Mouse (Mus musculus): ENCODE measurements around the gene Cdc5l. TPM values are rescaled to one million over a fixed set of nuclear protein-coding genes. Genes with fewer than 3 reads are reported as not detected.
"Not testable (repeated sequence)": the region's sequence is repeated elsewhere in the genome, so short reads cannot be mapped to it uniquely, and the experiment has no call there.

Gene Cdc5l
- polyA plus RNA-seq, 1 experiment from 2014 or later, result 48.2 TPM

DNA sequence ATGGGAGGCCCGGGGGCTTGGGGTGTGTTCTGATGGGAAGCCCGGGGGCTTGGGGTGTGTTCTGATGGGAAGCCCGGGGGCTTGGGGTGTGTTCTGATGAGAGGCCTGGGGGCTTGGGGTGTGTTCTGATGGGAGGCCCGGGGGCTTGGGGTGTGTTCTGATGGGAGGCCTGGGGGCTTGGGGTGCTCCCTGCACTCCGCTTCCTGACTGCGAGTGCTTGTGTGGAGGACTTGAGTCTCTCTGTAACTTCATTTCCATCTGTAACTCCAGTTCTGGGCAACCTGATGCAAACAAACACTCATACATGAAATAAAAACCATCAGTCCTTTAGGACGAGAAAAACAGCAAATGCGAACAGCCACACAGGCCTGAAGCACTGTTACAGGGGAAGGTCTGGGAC is 25.5 kb upstream of the Cdc5l start:
- Histone ChIP-seq H3K4me3 (no peak overlapping the region), H3K9ac (no peak overlapping the region), H3K27me3 (replicated peaks) (no peaks in the 10 kb centered on the region), H3K36me3 (no peaks in the 10 kb centered on the region), H3K4me1 (no peaks in the 10 kb centered on the region), H3K9me3 (no peaks in the 10 kb centered on the region), H3K27ac (replicated peaks) (no peak overlapping the region), H3K4me2 (no peak overlapping the region)
- no peak for ATAC-seq (ENCODE audit: extremely low read depth, insufficient number of reproducible peaks, low FRiP score, low TSS enrichment)
- WGBS, result 70% methylated on average over 7 of the region's 8 CpGs

DNA sequence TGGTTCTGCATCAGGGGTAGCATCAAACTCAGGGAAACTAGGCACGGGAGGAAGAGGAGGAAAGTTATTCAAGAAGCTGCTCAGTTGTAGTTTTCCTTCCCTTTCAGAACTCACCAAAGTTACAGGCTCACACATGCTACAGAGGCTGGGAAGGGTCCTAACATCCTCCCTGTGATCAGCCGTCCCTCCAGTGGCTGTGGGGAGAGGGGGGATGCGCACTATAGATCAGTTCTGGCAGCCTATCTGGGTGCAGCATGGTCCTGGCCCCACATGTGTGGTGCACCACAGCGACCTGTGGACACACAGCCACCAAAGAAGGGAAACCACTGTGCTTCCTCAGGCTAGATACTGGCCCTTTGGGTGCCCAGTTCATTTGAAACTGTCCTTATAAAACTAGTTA is 25.0 kb upstream of the Cdc5l start:
- no peak for ATAC-seq (ENCODE audit: extremely low read depth, insufficient number of reproducible peaks, low FRiP score, low TSS enrichment)
- 66% methylated on average over 4 of the region's 4 CpGs for WGBS
- Histone ChIP-seq H3K4me1 (no peaks in the 10 kb centered on the region), H3K4me2 (no peak overlapping the region), H3K9ac (no peak overlapping the region), H3K27ac (replicated peaks) (no peak overlapping the region), H3K4me3 (no peak overlapping the region), H3K9me3 (no peaks in the 10 kb centered on the region), H3K27me3 (replicated peaks) (no peaks in the 10 kb centered on the region), H3K36me3 (no peaks in the 10 kb centered on the region)

DNA sequence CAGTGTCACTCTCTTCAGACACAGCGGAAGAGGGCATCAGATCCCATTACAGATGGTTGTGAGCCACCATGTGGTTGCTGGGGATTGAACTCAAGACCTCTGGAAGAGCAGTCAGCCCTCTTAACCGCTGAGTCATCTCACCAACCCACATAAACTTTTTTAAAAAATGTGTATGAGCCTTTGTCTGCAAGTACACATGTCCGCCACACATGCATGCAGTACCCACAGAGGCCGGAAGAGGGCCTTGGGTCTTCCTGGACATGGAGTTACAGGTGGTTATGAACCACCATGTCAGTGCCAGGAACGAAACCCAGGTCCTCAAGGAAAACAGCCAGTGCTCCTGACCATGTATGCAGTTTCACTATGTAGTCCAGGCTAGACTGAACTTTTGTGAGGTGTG is 23.9 kb upstream of the Cdc5l start:
- H3K4me1 ChIP-seq, result no peaks in the 10 kb centered on the region
- H3K9ac ChIP-seq, result no peak overlapping the region
- no peaks in the 10 kb centered on the region for H3K36me3 ChIP-seq
- H3K4me3 ChIP-seq, result no peak overlapping the region
- H3K4me2 ChIP-seq, result no peak overlapping the region
- 86% methylated on average over 5 of the region's 5 CpGs for WGBS
- H3K27me3 ChIP-seq (replicated peaks), result no peaks in the 10 kb centered on the region
- H3K9me3 ChIP-seq, result no peaks in the 10 kb centered on the region
- ATAC-seq (ENCODE audit: extremely low read depth, insufficient number of reproducible peaks, low FRiP score, low TSS enrichment), result no peak
- H3K27ac ChIP-seq (replicated peaks), result no peak overlapping the region

DNA sequence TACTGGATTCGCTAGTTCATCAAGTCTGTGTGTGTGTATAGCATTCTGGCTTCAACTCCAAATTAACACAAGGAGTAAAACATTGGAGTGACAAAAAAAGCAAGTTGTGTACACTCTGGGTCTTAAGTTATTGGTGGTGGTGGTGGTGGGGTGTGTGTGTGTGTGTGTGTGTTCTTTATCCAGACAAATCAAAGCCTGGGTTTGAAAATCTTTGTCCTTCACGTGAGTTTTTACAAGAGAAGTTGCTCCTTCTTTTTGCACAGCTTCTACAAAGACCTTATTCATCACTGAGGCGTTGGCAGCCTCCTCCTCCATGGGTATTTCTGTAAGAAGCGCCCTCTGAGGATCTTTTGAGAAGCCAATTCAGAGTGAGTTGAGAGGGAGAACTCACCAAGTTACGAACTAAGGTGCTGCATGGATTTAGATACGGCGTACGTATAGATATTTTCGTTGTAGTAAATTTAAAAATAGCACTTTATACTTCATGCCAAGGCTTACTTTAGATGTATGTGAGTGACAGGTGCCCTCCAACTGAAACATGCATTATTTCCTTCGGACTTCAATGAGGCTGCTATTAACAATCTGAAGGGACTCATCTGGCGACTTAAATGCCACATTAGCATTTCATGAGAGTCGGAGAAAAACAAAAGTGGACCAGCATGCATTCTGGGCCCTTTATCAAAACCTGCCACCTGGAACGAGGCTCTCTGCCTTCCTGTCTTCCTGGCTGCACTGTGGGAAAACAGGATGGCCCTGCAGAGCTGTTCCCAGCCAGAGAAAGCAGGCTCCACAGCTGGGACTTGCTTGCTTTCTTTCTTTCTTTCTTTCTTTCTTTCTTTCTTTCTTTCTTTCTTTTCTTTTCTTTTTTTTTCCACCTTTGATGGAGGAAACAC is 23.0 kb upstream of the Cdc5l start:
- no peaks in the 10 kb centered on the region for H3K9me3 ChIP-seq
- no peaks in the 10 kb centered on the region for H3K27me3 ChIP-seq (replicated peaks)
- H3K4me1 ChIP-seq, result no peaks in the 10 kb centered on the region
- WGBS, result 53% methylated on average over 13 of the region's 13 CpGs
- H3K36me3 ChIP-seq, result no peaks in the 10 kb centered on the region
- no peak for ATAC-seq (ENCODE audit: extremely low read depth, insufficient number of reproducible peaks, low FRiP score, low TSS enrichment)
- no peak overlapping the region for H3K9ac ChIP-seq
- H3K27ac ChIP-seq (replicated peaks), result no peak overlapping the region
- no peak overlapping the region for H3K4me3 ChIP-seq
- no peak overlapping the region for H3K4me2 ChIP-seq

DNA sequence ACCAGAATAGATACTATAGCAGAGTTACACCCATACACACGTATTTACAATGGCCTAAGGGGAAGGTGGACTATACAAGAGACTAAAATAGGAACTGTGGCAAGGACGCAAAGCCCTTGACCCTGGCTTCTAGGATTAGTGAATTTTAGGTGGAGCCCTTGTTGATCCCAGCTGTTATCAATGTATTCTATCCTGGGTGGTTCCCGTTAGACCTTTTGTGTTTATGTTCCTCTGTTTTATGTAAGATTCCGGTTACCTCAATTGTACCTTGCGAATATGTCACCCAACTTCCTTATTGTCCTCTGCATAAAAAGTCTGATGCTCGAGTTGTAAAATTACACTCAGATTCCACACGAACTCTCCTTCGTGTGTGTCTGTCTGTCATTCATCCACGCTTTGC is 22.2 kb upstream of the Cdc5l start:
- H3K4me1 ChIP-seq; ATAC-seq (ENCODE audit: extremely low read depth, insufficient number of reproducible peaks, low FRiP score, low TSS enrichment); H3K27ac ChIP-seq (replicated peaks); H3K4me3 ChIP-seq; H3K27me3 ChIP-seq (replicated peaks); H3K9ac ChIP-seq; H3K36me3 ChIP-seq; H3K9me3 ChIP-seq; H3K4me2 ChIP-seq: not testable (repeated sequence)
- 86% methylated on average over 8 of the region's 9 CpGs for WGBS

DNA sequence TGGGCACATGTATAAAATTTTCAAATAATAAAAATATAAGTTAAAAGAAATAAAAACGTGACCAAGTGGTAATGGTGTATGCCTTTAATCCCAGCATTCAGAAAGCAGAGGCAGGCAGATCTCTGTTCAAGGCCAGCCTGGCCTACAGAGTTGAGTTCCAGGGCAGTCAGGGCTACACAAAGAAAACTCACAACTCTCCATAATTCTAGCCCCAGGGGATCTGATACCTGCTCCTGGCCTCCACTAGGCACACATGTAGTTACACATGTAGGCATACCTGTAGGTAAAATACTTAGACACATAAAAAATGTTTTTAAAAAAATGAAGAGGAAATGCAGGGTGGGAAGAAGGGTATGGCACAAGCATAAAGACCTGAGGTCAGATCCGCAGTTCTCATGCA is 21.3 kb upstream of the Cdc5l start:
- Histone ChIP-seq H3K4me2 (no peak overlapping the region), H3K27ac (replicated peaks) (no peak overlapping the region), H3K4me1 (no peaks in the 10 kb centered on the region), H3K4me3 (no peak overlapping the region), H3K9ac (no peak overlapping the region), H3K27me3 (replicated peaks) (no peaks in the 10 kb centered on the region), H3K36me3 (no peaks in the 10 kb centered on the region), H3K9me3 (no peaks in the 10 kb centered on the region)
- 75% methylated on average over 2 of the region's 2 CpGs for WGBS
- ATAC-seq (ENCODE audit: extremely low read depth, insufficient number of reproducible peaks, low FRiP score, low TSS enrichment), result no peak

DNA sequence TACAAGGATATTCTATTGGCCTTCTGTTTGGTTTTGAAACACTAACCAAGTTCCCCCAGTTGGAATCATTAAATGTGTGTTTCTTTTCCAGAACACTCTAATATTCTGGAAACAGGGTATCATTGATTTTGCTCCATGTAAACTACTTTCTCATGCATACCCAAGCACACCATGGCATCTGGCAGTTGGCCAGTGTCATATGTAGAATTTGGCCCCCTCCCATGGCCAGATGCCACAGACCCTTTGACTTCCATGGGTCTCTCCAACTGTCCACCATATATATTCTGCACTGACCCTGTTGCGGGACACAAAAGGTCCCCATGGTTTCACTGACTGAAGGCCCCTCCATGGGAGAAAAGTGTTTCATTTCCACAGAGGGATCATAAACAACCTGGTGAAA is 18.7 kb upstream of the Cdc5l start:
- H3K36me3 ChIP-seq, result peaks cover 2% of the 10 kb centered on the region; the same call in 1 of the 2 replicates
- H3K9ac ChIP-seq, result no peak overlapping the region
- H3K4me2 ChIP-seq, result no peak overlapping the region
- H3K27ac ChIP-seq (replicated peaks), result no peak overlapping the region
- H3K9me3 ChIP-seq, result no peaks in the 10 kb centered on the region
- no peaks in the 10 kb centered on the region for H3K27me3 ChIP-seq (replicated peaks)
- H3K4me3 ChIP-seq, result no peak overlapping the region
- H3K4me1 ChIP-seq, result peaks cover 4% of the 10 kb centered on the region
- no peak for ATAC-seq (ENCODE audit: extremely low read depth, insufficient number of reproducible peaks, low FRiP score, low TSS enrichment)
- WGBS, result 92% methylated on average over 1 of the region's 1 CpGs

DNA sequence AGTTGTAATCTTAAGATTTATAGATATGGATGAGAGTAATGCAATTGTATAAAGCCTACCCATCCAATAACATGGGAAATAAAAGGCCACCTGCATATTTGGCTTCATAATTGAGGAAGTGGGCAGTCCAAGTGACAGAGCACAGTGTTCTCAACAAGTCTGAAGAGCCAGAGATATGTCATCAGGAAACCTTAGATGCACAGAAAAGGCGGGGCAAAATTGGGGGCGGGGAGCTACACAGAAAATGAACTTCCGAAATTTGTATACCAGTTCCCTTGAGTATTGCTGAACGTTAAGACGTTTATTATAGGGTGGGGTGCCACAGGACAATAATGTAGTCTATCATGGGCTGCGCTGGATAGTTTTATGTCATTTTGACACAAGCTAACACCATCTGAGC is 16.6 kb upstream of the Cdc5l start:
- peaks cover 9% of the 10 kb centered on the region for H3K4me1 ChIP-seq
- no peak overlapping the region for H3K27ac ChIP-seq (replicated peaks)
- H3K27me3 ChIP-seq (replicated peaks), result no peaks in the 10 kb centered on the region
- no peak overlapping the region for H3K4me2 ChIP-seq
- no peak for ATAC-seq (ENCODE audit: extremely low read depth, insufficient number of reproducible peaks, low FRiP score, low TSS enrichment)
- H3K9me3 ChIP-seq, result no peaks in the 10 kb centered on the region
- peaks cover 5% of the 10 kb centered on the region; the same call in 1 of the 2 replicates for H3K36me3 ChIP-seq
- WGBS, result 92% methylated on average over 6 of the region's 6 CpGs
- no peak overlapping the region for H3K4me3 ChIP-seq
- H3K9ac ChIP-seq, result no peak overlapping the region

DNA sequence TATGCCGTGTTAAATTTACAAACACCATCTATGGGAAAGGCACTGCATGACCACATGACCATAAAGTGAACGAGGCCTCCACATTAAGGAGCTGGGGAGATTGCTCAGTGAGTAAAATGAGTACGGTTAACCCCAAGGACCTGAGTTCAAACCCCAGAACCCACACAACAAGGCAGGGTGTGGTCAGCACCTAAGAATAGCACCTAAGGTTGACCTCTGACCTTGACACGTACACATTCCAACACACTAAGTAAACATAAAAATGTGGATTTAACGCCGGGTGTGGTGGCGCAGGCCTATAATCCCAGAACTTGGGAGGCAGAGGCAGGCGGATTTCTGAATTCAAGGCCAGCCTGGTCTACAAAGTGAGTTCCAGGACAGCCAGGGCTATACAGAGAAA is 16.0 kb upstream of the Cdc5l start:
- Histone ChIP-seq H3K4me1 (peaks cover 9% of the 10 kb centered on the region), H3K4me2 (no peak overlapping the region), H3K9ac (no peak overlapping the region), H3K27me3 (replicated peaks) (no peaks in the 10 kb centered on the region), H3K27ac (replicated peaks) (no peak overlapping the region), H3K9me3 (no peaks in the 10 kb centered on the region), H3K36me3 (peaks cover 10% of the 10 kb centered on the region; the same call in 1 of the 2 replicates), H3K4me3 (no peak overlapping the region)
- no peak for ATAC-seq (ENCODE audit: extremely low read depth, insufficient number of reproducible peaks, low FRiP score, low TSS enrichment)
- WGBS, result 86% methylated on average over 8 of the region's 8 CpGs

DNA sequence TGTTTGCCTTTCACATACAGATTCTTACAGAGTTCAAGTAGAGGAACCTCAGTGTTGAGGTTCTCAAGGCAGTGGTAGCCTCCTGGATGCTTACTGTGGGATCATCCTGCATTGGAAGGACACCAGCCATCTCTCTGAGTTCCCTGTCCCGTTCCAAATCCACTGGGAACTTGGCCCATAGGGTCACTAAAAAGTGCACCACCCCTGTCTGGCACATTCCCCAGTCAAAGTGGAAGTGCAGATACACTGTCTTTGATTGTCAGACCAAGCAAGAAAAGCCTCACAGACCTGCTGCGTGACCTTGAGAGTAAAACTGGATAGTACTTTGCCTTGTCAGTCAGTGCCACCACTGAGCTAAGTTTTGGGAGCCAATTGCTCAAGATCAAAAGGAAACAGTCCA is 13.5 kb upstream of the Cdc5l start:
- Histone ChIP-seq H3K9ac (no peak overlapping the region), H3K27ac (replicated peaks) (no peak overlapping the region), H3K4me3 (no peak overlapping the region), H3K36me3 (peaks cover 22% of the 10 kb centered on the region; the same call in 1 of the 2 replicates), H3K4me2 (no peak overlapping the region), H3K9me3 (no peaks in the 10 kb centered on the region), H3K4me1 (peaks cover 14% of the 10 kb centered on the region), H3K27me3 (replicated peaks) (no peaks in the 10 kb centered on the region)
- WGBS, result 51% methylated on average over 2 of the region's 2 CpGs
- no peak for ATAC-seq (ENCODE audit: extremely low read depth, insufficient number of reproducible peaks, low FRiP score, low TSS enrichment)

DNA sequence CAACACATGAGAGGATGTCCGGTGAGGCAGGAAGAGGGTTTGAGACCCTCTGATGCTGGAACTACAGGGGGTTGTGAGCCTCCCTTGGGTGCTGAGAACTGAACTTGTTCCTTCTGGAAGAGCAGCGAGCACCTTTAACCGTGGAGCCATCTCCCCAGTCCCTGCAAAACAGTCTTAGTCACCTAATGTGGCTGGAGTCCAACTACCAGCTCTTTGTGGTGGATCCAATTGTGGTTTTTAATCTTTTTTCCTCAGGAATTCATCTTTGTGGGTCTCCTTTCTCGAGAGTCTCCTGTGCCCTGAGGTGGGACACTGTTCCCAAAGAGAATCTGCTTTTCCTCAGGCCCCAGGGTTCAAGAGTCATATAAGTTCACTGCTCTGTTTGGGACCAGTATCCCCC is 12.4 kb upstream of the Cdc5l start:
- Histone ChIP-seq H3K4me2 (no peak overlapping the region), H3K9ac (no peak overlapping the region), H3K27ac (replicated peaks) (no peak overlapping the region), H3K27me3 (replicated peaks) (no peaks in the 10 kb centered on the region), H3K36me3 (peaks cover 32% of the 10 kb centered on the region), H3K4me3 (no peak overlapping the region), H3K4me1 (peaks cover 14% of the 10 kb centered on the region), H3K9me3 (no peaks in the 10 kb centered on the region)
- 87% methylated on average over 4 of the region's 4 CpGs for WGBS
- no peak for ATAC-seq (ENCODE audit: extremely low read depth, insufficient number of reproducible peaks, low FRiP score, low TSS enrichment)

DNA sequence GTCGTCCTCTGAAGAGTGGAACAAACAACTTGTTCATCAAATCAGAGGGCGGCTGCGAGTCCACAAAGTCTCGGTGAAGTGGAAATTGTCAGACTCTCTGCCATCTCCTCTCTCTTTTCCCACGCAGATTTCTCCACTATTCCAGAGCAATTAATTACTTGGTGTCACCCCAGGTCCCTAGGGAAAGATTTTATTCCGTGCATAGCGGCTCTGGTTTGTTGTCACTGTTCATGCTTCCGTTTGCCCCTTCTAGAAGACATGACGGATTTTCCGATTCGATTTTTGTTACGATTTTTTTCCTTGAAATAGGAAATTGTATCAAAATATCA is 689 bp upstream of the Cdc5l start:
- Histone ChIP-seq H3K36me3 (peaks cover 22% of the 10 kb centered on the region), H3K4me2 (peak overlapping the region; percentile 91), H3K27me3 (replicated peaks) (no peaks in the 10 kb centered on the region), H3K4me3 (peak overlapping the region; percentile 81), H3K9ac (peak overlapping the region; percentile 95), H3K27ac (replicated peaks) (peak overlapping the region; percentile 96), H3K4me1 (peaks cover 25% of the 10 kb centered on the region), H3K9me3 (no peaks in the 10 kb centered on the region)
- ATAC-seq (ENCODE audit: extremely low read depth, insufficient number of reproducible peaks, low FRiP score, low TSS enrichment), result no peak
- 4% methylated on average over 12 of the region's 12 CpGs for whole genome bisulfite sequencing

Measured in heart, embryonic 13.5 days (tissue).